Mouse (Mus musculus) urinary bladder, postnatal 4 days (tissue): ENCODE measurements around the gene Trim21.

Experiments
- DNase-seq, 2 experiments: peaks; one replicate each; pipeline ENCODE4 v3.0.0; 2021 to 2022; ENCODE audit warnings: low spot score in 2 of 2

The Trim21 gene

DNA sequence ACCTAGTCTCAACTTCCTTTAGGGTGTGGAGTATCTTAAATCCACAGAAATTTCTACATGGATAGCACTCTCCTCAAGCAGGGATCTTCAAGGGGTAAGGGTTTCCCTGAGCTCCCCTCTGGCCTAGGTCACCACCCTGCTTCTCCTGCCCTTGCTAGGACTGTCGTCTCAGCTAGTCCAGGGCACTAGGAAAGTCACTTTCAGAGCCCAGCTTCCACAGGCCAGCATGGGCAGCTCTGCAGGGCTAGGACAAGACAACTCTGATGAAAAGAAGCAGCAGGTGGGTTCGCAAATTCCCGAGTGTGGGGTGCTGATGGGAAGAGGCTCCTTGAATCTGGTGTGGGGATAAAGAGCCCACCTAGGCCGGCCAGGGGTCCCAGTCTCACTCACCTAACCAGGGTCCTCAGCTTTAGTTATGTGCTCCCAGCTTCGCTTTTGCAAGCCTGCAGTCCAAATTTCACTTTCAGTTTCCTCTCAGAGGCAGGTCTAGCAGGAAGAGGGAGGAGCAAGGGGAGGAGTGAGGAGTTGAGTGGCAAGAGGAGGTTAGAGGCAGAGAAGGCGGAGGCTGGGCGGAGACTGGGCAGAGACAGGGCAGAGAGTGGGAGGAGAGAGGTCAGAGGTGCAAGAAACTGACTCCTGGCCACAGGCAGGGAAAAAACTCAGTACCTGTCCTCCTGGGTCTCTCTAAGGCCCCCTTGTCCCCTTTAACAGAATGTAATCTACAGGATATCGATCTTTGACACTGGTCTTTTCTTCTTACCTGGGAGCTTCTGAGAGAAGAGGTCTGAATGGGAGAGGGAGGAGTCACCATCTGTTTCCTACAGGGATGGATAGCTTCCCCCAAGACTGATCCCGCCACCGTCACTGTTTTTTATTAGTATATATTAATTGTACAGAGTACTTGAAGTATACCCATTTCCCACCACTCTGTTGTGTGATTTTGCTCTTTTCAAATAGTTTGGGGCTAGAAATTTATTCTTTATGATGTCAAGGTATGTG lies at the start of gene Trim21:
Gene Trim21 (minus strand): TSS at position 488 of the 999 bp plus-strand sequence.
- DNase-seq, result peak; percentile 69 to 78

DNA sequence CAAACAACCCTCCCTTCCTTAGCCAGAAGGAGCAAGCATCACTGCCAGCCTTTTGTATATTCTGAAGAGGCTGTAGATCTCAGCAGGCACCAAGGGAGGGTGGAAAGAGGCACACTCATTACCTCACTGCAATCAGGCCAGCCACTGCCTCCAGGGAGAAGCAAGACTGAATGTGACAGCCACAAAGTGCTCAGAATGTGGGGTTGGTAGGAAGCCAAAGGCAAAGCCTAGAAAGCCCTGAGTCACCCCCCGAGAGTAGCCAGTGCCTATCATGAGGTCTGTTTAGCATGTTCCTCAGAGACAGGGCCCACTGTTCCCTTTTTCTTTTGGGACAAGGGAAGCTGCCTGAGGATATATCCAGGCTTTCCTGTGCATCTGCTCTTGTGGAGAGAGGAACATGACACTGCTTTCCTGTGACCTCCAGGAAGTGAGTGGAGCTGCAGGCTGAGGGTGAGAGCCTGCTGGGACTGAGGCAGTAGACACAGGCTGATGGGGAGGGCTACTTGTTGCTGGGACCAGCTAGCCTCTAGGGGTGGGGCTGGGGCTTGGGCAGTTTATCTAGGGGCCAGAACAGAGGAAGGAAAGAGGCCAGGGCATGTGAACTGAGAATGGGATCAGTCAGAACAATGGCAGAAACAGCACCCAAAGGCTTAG lies 32.2 kb upstream of the Trim21 start, which contains the start of gene Olfr552:
Gene Olfr552 (plus strand): TSS at position 393 of the 654 bp plus-strand sequence.
- no peak for DNase-seq

DNA sequence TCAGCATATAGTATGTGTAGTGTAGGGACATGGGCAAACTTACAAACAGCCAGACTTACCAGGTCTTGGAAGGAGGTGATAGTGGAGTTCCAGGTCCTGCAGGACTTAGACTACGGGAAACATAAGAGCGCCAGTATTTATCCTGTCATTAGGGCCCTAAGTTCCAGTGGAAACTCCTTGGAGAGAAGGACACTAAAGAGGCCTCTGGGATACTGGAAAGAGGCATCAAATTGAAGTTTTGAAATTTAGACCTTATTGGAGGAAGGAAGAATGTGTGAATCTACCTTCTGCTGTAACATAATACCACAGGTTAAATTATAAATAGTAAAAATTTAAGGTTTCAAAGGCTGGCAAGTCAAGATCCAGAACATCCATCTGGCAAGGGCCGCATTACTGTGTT lies 26.5 kb upstream of the Trim21 start, which contains the start of gene Olfr551:
Gene Olfr551 (minus strand): TSS at position 101 of the 400 bp plus-strand sequence.
- DNase-seq, result no peak

DNA sequence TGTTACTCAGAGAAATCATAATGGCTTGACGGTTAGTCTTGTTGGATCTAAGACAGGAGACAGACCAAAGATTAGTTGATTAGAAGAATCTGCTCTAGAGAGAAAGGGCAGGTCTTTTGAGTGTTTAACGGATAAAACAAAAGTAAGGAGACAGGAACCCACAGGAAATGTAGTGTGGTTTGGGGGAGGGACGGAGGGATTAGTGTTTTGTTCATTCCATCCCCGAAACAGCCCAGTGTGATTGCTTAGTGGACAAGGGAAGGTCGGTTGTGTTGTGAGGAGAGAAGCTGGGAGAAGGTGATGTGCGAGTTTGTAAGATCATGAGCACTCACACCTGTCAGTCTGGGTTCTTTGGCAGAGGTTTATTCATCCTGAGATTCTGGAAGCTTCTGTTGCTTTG lies 10.7 kb upstream of the Trim21 start:
- no peak for DNase-seq

DNA sequence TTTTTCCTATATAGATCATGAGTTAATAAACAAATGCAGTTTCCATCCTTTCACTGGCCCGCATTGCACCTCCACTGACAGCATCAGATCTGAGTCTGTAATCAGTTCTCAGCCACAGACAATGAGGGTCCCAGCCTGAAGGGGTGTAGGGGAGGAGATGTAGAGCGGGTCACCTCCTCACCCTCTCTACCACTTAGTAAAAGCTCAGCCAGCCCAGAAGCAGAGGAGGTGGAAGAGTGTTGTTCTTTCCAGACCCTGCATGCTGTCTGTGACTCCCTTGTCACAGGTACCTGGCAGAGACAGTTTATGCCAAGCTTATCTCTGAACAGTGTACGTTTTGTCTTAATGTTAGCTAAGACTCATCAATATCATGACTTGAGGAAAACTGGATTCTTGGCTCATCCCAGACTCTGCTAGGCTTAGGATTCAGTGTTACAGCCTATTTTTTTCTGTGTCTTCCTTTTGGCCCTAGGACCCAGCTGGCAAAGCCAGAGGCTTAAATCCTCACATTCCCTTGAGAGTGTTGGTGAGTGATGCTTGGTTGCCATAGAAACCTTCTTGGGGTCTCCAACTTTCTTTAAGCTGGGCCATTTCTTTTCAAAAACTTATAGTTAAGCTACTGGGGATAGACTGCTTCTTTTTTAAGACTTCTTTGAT lies 8.0 kb upstream of the Trim21 start:
- no peak for DNase-seq

DNA sequence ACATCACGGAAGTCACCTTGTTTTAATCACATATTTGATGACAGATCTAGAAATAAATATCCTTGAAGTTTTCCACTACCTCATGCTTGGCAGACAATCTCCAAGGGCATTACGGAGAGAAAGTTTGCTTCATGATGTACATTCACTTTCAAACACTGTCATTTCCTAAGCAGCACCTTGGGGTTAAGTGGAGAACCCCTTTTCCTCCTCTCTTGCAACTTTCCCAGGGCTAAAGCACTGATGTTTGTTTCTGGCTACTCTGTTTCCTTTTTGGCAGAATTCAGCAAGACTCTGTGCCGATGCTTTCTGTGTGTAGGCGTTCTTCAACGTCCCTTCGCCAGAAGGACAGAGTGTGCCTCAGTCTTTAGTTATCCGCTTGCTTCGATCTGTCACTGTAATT lies 5.9 kb upstream of the Trim21 start, which contains the start of gene Olfr550:
Gene Olfr550 (plus strand): TSS at position 301 of the 400 bp plus-strand sequence.
- DNase-seq, result no peak

DNA sequence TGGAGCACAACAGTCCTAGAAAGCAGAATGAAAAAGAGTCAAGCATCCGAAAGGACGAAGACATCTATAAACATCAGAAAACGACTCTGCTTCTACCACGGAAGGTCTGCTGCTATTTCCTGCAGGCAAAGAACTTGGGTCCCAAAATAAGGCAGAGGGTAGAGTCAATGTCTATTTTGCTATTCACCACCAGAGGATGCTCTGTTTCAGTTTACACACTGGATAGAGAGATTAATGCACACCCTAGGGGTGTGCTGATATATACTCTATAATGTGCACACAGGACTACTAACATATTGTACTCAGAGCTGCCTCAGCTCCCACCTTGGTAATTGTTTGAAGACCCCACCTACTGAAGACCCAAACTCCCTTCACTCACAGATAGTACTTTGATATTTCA lies 933 bp upstream of the Trim21 start:
- no peak for DNase-seq

DNA sequence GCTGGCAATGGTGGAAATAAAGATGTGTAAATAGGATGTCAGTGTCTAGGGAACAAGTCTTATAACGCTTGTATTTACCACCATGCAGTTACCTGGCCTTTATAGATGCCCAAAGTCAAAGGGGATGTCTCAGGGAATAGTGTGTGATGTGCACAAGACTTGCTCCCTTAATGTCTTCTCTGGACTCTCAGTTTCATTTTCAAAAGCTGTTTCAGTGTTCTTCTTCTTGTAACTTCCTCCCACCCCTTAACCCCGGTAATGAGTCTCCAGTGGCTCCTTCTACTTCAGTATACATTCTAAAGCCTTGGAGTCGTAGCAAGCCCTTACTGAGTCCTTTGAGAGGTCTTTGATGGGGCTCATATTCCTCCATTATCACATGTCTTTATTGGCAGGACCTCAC lies 12.0 kb downstream of the Trim21 start:
- no peak for DNase-seq

DNA sequence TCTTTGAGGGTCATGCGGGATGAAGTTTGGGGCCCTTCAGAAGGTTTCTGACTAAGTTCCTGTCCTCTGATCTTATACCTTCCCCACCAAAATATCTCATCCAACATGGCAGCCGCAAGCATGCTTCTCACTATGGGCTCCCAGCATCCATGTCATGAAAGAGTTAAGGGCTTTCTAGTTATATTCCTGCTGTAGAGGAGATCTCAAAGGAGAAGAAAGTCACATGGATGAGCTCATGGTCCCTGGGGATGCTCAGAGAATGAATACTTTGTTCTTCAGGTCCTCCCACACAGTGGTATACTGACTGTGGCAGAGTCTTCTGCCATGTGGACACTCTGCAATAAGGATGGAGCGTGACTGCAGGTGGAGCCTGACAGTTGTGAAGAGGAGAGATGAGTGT lies 15.7 kb downstream of the Trim21 start, which contains the start of gene Olfr549:
Gene Olfr549 (plus strand): TSS at position 301 of the 400 bp plus-strand sequence.
- no peak for DNase-seq

DNA sequence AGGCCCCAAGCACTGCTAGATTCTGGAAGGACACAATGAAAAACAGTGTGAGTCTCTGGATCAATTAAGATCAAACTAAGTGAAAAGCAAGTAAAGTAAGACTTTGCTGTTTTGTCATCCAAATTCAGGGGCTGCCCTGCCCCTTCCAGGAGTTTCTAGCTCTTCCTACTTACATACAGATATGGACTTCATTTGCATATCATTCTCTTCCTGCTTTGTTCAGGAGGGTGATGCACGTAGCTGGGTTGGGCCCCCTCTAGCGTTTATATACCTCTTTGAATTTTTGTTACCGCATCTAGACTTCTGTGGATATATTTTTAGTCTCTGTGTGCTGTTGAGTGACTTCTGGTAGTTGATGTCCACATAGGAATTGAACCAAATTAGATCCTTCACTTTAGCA lies 24.0 kb downstream of the Trim21 start:
- no peak for DNase-seq

DNA sequence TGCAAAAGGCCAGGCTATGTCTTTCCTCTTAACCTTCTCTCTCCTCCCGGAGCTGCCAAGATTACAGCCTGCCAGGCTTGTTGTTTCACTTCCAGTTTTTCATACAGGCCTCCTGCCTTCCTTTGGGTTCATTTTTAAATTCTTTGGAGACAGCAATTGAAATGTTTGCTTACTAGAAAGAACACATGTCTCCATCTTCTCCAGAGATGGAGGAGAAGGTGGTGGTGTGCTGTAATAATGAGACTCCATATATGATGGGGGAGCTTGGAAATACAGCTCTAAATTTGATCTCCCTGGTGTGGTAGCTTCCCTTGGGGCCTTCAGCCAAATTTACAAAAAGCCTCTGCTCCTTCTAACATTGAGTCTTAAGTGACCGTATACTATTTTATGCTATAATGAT lies 24.7 kb downstream of the Trim21 start, which contains the start of gene Olfr548-ps1:
Gene Olfr548-ps1 (plus strand): TSS at position 301 of the 400 bp plus-strand sequence.
- no peak for DNase-seq

DNA sequence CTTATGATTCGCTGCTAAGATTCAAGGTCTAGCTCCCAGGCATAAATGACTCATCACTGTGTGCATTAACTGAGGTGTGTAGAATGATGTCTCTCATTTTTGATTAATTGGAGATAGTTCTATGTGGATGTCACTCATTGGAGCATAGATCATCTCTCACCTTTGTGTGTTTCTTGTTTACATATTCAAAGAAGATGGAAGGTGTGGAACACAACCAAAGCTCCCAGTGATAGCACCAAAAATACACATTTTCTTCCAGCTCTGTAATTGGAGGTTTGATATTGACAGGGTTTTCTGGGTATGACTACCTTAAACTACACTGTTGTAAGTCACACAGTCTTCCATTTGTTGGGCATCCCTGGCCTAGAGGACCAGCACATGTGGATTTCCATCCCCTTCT lies 30.8 kb downstream of the Trim21 start, which contains the start of gene Olfr547:
Gene Olfr547 (plus strand): TSS at position 301 of the 400 bp plus-strand sequence.
- no peak for DNase-seq

DNA sequence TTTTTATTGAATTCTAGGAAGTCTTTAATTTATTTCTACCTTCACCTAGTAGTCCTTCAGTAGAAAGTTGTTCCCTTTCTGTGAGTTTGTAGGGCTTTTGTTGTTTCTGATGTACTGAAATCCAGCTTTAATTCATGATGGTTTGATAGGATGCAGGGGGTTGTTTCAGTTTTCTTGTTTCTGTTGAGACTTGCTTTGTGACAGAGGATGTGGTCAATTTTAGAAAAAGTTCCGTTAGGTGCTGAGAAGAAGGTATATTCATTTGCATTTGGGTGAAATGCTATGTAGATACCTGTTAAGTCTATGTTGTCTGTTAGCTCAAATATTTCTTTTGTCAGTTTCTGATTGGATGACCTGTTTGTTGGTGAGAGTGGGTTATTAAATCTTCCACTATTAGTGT lies 36.2 kb downstream of the Trim21 start:
- no peak for DNase-seq

DNA sequence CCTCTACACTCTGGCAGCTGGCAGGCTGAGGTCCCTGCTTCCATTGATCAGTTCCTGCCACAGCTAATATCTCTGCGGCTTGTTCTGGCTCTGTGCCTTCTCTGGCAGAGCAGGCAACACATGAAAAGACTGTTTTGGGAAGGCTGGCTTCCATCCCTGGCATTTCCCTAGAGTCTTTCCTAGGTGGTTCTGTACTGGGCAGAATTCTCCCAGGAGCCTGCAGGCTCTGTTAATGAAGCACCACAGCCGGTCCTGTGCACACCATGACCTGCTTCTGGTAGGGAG lies 48.3 kb downstream of the Trim21 start:
- no peak for DNase-seq

DNA sequence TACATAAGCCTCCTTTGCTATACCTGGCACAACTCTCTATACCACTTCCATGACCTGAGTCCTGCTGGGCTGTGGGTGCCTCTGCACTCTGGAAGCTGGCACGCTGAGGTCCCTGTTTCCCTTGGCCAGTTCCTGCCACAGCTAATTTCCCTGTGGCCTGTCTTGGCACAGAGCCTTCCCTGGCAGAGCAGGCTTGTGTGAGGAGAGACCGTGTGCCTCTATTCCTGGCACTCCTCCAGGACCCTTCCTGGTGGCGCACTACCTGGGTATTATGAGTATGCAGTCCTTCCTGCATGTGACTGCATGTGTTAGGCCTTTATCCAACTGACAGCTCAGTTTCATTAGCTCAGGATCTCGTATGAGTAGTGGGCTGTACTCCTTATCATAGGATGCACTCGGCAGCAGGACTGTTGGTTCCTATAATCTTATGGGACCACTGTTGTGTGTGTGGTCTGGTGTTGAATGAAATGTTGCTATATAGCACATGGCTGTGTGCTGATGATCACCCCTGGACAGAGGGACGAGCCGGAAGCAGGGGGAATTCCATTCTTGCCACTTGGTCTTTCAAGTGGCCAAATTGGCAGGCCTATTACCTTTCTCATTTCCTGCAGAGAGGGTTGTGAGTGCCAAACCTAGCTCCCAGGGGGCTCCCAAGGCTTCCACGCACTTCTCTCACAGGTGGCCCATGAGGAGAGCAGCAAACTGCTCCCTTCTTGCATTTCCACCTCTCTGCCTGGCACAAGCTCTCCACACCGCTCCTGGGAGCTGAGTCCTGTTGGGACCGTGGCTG lies 48.8 kb downstream of the Trim21 start:
- no peak for DNase-seq

DNA sequence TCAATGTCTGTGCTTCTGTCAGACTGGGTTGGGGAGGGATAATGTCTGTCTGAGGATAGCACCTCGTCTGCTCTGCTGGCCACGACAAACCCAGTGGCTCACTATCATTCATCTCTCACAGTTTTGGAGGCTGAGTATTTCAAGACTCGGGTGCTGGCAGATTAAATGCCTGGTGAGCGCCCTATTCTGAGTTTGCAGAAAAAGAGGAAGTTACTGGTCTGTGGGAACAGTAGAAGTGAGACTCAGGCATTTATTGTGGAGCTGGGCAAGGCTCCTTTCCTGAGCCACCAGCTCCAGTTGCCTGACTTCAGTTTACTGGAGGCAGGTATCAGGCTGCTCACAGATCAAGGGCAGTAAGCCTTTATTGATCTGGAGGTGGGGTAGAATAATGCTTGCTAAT lies 51.1 kb downstream of the Trim21 start:
- DNase-seq, result peak in 1 of 2 experiments; percentile 23

DNA sequence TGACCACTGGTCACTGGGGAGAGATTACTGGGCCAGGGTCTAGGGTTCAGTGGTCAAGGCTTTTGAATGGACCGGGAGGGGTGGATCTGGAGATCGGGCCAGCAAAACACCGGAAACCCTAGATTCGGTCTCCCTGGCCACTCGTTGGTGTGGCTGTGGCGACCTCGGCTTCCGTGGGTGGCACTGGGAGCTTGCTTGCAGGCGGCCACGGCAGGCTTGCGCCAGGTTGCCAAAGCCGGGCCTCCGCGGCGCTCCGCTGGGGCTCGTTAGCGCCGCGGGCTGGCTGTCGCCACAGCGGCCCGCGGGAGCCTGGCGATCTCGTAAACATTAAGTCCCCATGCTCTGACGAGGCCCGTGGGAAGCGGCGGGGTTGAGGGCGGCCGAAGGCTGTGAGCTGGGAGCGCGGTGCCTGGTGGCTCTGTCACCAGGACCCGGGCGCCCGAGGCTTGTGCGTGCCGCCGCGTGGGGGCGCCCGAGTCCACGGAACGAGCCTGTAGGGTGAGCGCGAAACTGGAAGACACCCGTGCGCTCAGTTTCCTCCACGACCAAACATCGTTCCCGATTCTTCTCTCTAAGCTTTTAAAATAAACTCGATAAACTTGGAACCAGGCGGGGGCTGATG lies 52.4 kb downstream of the Trim21 start:
- peak; percentile 72 to 90 for DNase-seq

DNA sequence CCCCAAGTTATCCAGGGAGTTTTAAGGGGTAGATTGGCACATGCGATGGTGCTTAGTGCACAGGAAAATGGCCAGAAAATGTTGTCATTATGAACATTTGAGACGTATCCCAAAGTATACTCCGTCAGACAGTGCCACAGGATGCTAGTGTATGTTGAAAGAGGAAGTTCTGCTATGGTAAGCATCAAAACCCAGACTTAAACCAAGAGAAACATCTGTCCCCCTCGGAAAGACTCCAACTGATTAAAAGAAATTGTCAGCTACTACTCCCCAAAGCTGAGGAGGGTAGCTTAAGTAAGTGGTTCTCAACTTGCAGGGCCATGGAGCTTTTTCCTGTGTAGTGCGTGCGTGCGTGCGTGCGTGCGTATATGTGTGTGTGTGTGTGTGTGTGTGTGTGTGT lies 53.4 kb downstream of the Trim21 start:
- DNase-seq, result no peak

DNA sequence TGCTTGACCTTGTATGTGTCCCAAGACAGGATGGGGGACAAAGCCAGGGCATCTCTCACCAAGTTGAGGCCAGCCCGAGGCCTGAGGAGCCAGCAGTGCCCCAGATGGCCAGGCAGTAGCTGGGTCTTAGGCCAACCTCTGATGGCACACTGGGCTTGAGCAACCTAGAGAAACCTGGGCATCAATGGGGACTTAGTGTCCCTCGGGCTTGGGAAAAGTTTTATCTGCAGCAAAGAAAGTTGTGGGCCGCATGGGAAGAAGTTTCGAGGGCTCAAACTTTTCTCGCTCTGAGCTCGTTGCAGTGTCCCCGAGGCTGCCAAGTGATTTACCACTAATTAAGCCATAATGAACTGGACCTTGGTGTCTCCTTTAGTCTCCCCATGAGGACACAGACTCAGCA lies 55.6 kb downstream of the Trim21 start:
- DNase-seq, result peak in 1 of 2 experiments; percentile 44

DNA sequence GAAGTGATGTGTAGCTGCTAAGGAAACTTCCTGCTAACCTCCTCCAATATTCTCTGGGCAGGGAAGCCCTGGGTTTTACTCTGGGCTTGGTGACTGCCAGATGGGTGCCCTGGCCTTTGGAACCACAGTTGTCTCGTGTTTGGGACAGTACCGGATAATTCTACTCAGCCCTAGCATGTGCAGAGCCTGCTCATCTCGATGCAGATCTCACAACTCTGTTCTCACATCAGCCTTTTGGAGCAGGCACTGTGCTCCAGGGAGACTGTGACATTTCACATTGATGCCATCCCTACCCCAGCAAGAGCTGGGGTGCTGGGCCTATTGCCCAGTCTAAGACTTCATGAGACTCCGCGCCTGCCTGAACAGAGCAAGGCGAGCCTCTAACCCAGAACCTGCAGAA lies 56.6 kb downstream of the Trim21 start:
- no peak for DNase-seq

DNA sequence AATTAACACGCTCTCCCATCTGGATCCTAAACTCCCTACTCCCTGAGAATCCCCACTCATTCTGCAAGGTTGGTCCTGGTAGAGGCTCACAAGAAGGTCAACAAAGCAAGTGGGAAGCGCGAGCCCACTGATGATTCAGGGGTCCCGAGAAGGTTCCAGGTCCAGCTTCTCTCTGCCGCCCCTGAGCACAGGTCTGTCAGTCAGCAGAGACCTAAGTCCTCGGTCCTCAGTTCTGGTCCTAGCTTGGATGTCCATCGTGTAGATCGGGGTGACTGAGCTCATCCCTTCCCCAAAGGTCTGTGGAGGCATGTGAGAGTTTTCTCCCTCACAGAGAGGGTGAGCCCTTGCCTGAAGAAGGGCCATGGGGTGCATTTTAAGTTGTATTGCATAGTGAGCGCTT lies 57.2 kb downstream of the Trim21 start:
- peak in 1 of 2 experiments; percentile 44 for DNase-seq
